Mouse (Mus musculus): ENCODE measurements at regions not wholly inside any gene's neighbourhood (a gene's known extent, or its start where the extent isn't known, plus 50 kb on each side); places are given as distances from the start of the nearest gene placed in this dataset.
A peak's percentile ranks its signal among the peaks of the same experiment; 100 is the strongest.

GRCm38 (mm10) chr3:143053286-143053993 lies 171.6 kb upstream of the Pkn2 start:
- no peak for DNase-seq (ENCODE audit: low spot score)

GRCm38 (mm10) chr3:143040666-143041065 lies 158.9 kb upstream of the Pkn2 start:
- DNase-seq (ENCODE audit: low spot score), result no peak

- no peak for DNase-seq (ENCODE audit: low spot score)
These were observed 154.3 kb upstream of the Pkn2 start for GRCm38 (mm10) chr3:143036108-143036507.

- no peak for DNase-seq (ENCODE audit: low spot score)
These were observed 152.8 kb upstream of the Pkn2 start for GRCm38 (mm10) chr3:143034588-143034987.

- DNase-seq (ENCODE audit: low spot score), result no peak
These were observed 140.7 kb upstream of the Pkn2 start for GRCm38 (mm10) chr3:143022486-143022885.

GRCm38 (mm10) chr3:143021159-143021871 lies 139.5 kb upstream of the Pkn2 start:
- no peak for DNase-seq (ENCODE audit: low spot score)

GRCm38 (mm10) chr3:143017480-143017879 lies 135.7 kb upstream of the Pkn2 start:
- DNase-seq (ENCODE audit: low spot score), result no peak

GRCm38 (mm10) chr3:143016758-143017157 lies 135.0 kb upstream of the Pkn2 start:
- no peak for DNase-seq (ENCODE audit: low spot score)

GRCm38 (mm10) chr3:143014421-143014820 lies 132.6 kb upstream of the Pkn2 start:
- DNase-seq (ENCODE audit: low spot score), result no peak

GRCm38 (mm10) chr3:143007047-143007446 lies 125.2 kb upstream of the Pkn2 start:
- no peak for DNase-seq (ENCODE audit: low spot score)

GRCm38 (mm10) chr3:143001952-143002351 lies 120.1 kb upstream of the Pkn2 start:
- DNase-seq (ENCODE audit: low spot score), result no peak

GRCm38 (mm10) chr3:142995981-142996743 lies 114.4 kb upstream of the Pkn2 start:
- DNase-seq (ENCODE audit: low spot score), result no peak

- DNase-seq (ENCODE audit: low spot score), result no peak
These were observed 102.7 kb upstream of the Pkn2 start for GRCm38 (mm10) chr3:142984547-142984946.

- no peak for DNase-seq (ENCODE audit: low spot score)
These were observed 99.4 kb upstream of the Pkn2 start for GRCm38 (mm10) chr3:142981221-142981620.

- DNase-seq (ENCODE audit: low spot score), result no peak
These were observed 97.4 kb upstream of the Pkn2 start for GRCm38 (mm10) chr3:142979161-142979560.

GRCm38 (mm10) chr3:142976519-142977394 lies 95.0 kb upstream of the Pkn2 start:
- DNase-seq (ENCODE audit: low spot score), result no peak

- no peak for DNase-seq (ENCODE audit: low spot score)
These were observed 93.8 kb upstream of the Pkn2 start for GRCm38 (mm10) chr3:142975606-142976005.

GRCm38 (mm10) chr3:142969501-142969900 lies 87.7 kb upstream of the Pkn2 start:
- DNase-seq (ENCODE audit: low spot score), result no peak

- no peak for DNase-seq (ENCODE audit: low spot score)
These were observed 83.8 kb upstream of the Pkn2 start for GRCm38 (mm10) chr3:142965604-142966003.

GRCm38 (mm10) chr3:142963818-142964372 lies 82.1 kb upstream of the Pkn2 start:
- no peak for DNase-seq (ENCODE audit: low spot score)

- DNase-seq (ENCODE audit: low spot score), result no peak
These were observed 76.0 kb upstream of the Pkn2 start for GRCm38 (mm10) chr3:142957768-142958167.

- peak; percentile 63 for DNase-seq (ENCODE audit: low spot score)
These were observed 67.0 kb upstream of the Pkn2 start for GRCm38 (mm10) chr3:142948771-142949170.

All from layer of hippocampus, adult 11-12 months (tissue).